Mouse (Mus musculus) CH12.LX (cell line): ENCODE data around the gene Clec2d. TPM values are rescaled to one million over a fixed set of nuclear protein-coding genes. Genes with fewer than 3 reads are reported as not detected.

Source experiments
- DNase-seq: peaks from one replicate; pipeline ENCODE4 v3.0.0-alpha.2; 2013; ENCODE audit errors: extremely low read depth
- H3K27ac ChIP-seq: 2 replicates; pipeline ENCODE4 v1.5.1; 2012; ENCODE audit warnings: low read depth, mild to moderate bottlenecking, control low read depth, moderate library complexity; ENCODE audit not compliant: insufficient read depth
- H3K27me3 ChIP-seq: replicated peaks from 2 replicates; pipeline ENCODE3; 2012; ENCODE audit warnings: inconsistent platforms
- H3K36me3 ChIP-seq, 2 experiments: replicated peaks in 1 of 2; 2 replicates each; pipeline versions ENCODE3 to v1.6.1; 2012; ENCODE audit warnings: inconsistent platforms in 1 of 2, low read length in 1 of 2, mild to moderate bottlenecking in 1 of 2, mixed read lengths in 1 of 2, moderate library complexity in 1 of 2; ENCODE audit not compliant: control insufficient read depth in 1 of 2, insufficient read depth in 1 of 2
- H3K4me1 ChIP-seq, 2 experiments: 2 replicates each; pipeline ENCODE4 v1.6.1; 2012; ENCODE audit warnings: inconsistent platforms in 1 of 2, moderate library complexity in 1 of 2; ENCODE audit not compliant: insufficient read depth in 2 of 2, control insufficient read depth in 1 of 2
- H3K4me2 ChIP-seq: 2 replicates; pipeline ENCODE4 v1.6.1; 2012; ENCODE audit warnings: low read depth, mild to moderate bottlenecking, control low read depth; ENCODE audit not compliant: poor library complexity, insufficient read depth, severe bottlenecking
- H3K4me3 ChIP-seq, 3 experiments: fragments of 150-350 bp in 1 of 3; sonication (generic) in 1 of 3; replicated peaks in 1 of 3; 2 replicates each; pipeline versions ENCODE3 to v1.5.1; 2011 to 2012; ENCODE audit warnings: low read depth in 2 of 3, low read length in 2 of 3, mild to moderate bottlenecking in 2 of 3, moderate library complexity in 2 of 3, control low read depth in 1 of 3, improper control_type of control experiment in 1 of 3, inconsistent platforms in 1 of 3, mixed read lengths in 1 of 3; ENCODE audit not compliant: poor library complexity in 1 of 3
- H3K79me2 ChIP-seq: replicated peaks from 2 replicates; pipeline ENCODE4 v1.6.1; 2012; ENCODE audit warnings: mild to moderate bottlenecking, moderate library complexity; ENCODE audit not compliant: control insufficient read depth, poor library complexity, insufficient read depth, severe bottlenecking; ENCODE audit errors: extremely low read depth
- H3K9ac ChIP-seq: 2 replicates; pipeline ENCODE4 v1.6.1; 2012; ENCODE audit warnings: low read depth, mild to moderate bottlenecking, control low read depth, moderate library complexity; ENCODE audit not compliant: insufficient read depth
- H3K9me3 ChIP-seq: replicated peaks from 2 replicates; pipeline ENCODE3; 2012; ENCODE audit warnings: low read length, inconsistent platforms, mixed read lengths
- BHLHE40 ChIP-seq: IDR thresholded peaks from 2 replicates; pipeline ENCODE4 v1.6.1; 2011; ENCODE audit warnings: mild to moderate bottlenecking, low read depth, low read length, improper control_type of control experiment
- EP300 ChIP-seq: IDR thresholded peaks from 2 replicates; pipeline ENCODE4 v1.6.1; 2011; ENCODE audit warnings: low read length, improper control_type of control experiment
- ETS1 ChIP-seq: conservative IDR thresholded peaks from 2 replicates; pipeline ENCODE4 v1.6.1; 2012; ENCODE audit warnings: low read depth, mild to moderate bottlenecking, inconsistent platforms, low read length, improper control_type of control experiment, moderate library complexity
- HCFC1 ChIP-seq: IDR thresholded peaks from 2 replicates; pipeline ENCODE4 v1.6.1; 2012; ENCODE audit warnings: low read depth, mild to moderate bottlenecking, inconsistent platforms, low read length, improper control_type of control experiment
- IRF4 ChIP-seq: IDR thresholded peaks from 2 replicates; pipeline ENCODE4 v1.6.1; 2014; ENCODE audit warnings: low read depth, mild to moderate bottlenecking, inconsistent platforms, low read length, improper control_type of control experiment
- KAT2A ChIP-seq: IDR thresholded peaks from 2 replicates; pipeline ENCODE4 v1.6.1; 2012; ENCODE audit warnings: low read length, improper control_type of control experiment, inconsistent platforms; ENCODE audit not compliant: insufficient replicate concordance
- MAFK ChIP-seq: IDR thresholded peaks from 2 replicates; pipeline ENCODE4 v1.6.1; 2011; ENCODE audit warnings: low read length, improper control_type of control experiment; ENCODE audit not compliant: insufficient replicate concordance
- MAX ChIP-seq: IDR thresholded peaks from 2 replicates; pipeline ENCODE4 v1.6.1; 2011; ENCODE audit warnings: low read length, improper control_type of control experiment
- MXI1 ChIP-seq: IDR thresholded peaks from 2 replicates; pipeline ENCODE4 v1.6.1; 2011; ENCODE audit warnings: mild to moderate bottlenecking, low read depth, low read length, improper control_type of control experiment
- MYC ChIP-seq: IDR thresholded peaks from 2 replicates; pipeline ENCODE4 v1.6.1; 2011; ENCODE audit warnings: low read depth, mild to moderate bottlenecking, improper control_type of control experiment, low read length
- NRF1 ChIP-seq: IDR thresholded peaks from 2 replicates; pipeline ENCODE4 v1.6.1; 2014; ENCODE audit warnings: low read depth, mild to moderate bottlenecking, inconsistent platforms, low read length, improper control_type of control experiment, moderate library complexity
- RAD21 ChIP-seq: IDR thresholded peaks from 2 replicates; pipeline ENCODE4 v1.6.1; 2011; ENCODE audit warnings: low read depth, mild to moderate bottlenecking, low read length, improper control_type of control experiment, moderate library complexity
- TCF12 ChIP-seq: IDR thresholded peaks from 2 replicates; pipeline ENCODE4 v1.6.1; 2014; ENCODE audit warnings: low read depth, mild to moderate bottlenecking, inconsistent platforms, low read length, improper control_type of control experiment
- USF1 ChIP-seq: IDR thresholded peaks from 2 replicates; pipeline ENCODE4 v1.6.1; 2014; ENCODE audit warnings: low read depth, mild to moderate bottlenecking, inconsistent platforms, low read length, improper control_type of control experiment
- USF2 ChIP-seq: conservative IDR thresholded peaks from 2 replicates; pipeline ENCODE4 v1.6.1; 2011; ENCODE audit warnings: low read depth, low read length, improper control_type of control experiment
- ZKSCAN1 ChIP-seq: IDR thresholded peaks from 2 replicates; pipeline ENCODE4 v1.6.1; 2012; ENCODE audit warnings: low read depth, inconsistent platforms, low read length, improper control_type of control experiment, borderline replicate concordance
- ZNF384 ChIP-seq: IDR thresholded peaks from 2 replicates; pipeline ENCODE4 v1.6.1; 2012; ENCODE audit warnings: low read depth, low read length, improper control_type of control experiment, inconsistent platforms
- dilution Hi-C: fragments of 300-500 bp; cut with MboI; formaldehyde crosslinking; loops from 2 replicates; pipeline ENCODE4 v1.14.3; 2020; ENCODE audit warnings: low sequenced_read_pairs; ENCODE audit not compliant: extremely low pct_unique_long_range_greater_than_20kb, extremely low pct_ligation_motif_present
- in situ Hi-C: fragments of 300-500 bp; cut with MboI; formaldehyde crosslinking; loops from 3 replicates; pipeline ENCODE4 v1.14.3; 2019; ENCODE audit warnings: low sequenced_read_pairs, low pct_ligation_motif_present, low pct_unique_long_range_greater_than_20kb, mixed read lengths
- polyA plus RNA-seq: library from polyadenylated mRNA; unstranded; fragments of >175 nt; gene quantifications from 2 replicates; pipeline ENCODE4 v1.2.1, GENCODE M21; 2012; ENCODE audit warnings: low read depth; ENCODE audit not compliant: insufficient read length
- total RNA-seq, 2 experiments: library from RNA; depleted of rRNA; stranded (reverse); fragments of 300-350 nt in 1 of 2; fragments of >200 nt in 1 of 2; gene quantifications; 2 replicates each; pipeline ENCODE4 v1.2.3; 2012 to 2014

Gene Clec2d
- total and polyA plus RNA-seq, 3 experiments, result 5.1 to 50.7 (median 25.9) TPM

DNA sequence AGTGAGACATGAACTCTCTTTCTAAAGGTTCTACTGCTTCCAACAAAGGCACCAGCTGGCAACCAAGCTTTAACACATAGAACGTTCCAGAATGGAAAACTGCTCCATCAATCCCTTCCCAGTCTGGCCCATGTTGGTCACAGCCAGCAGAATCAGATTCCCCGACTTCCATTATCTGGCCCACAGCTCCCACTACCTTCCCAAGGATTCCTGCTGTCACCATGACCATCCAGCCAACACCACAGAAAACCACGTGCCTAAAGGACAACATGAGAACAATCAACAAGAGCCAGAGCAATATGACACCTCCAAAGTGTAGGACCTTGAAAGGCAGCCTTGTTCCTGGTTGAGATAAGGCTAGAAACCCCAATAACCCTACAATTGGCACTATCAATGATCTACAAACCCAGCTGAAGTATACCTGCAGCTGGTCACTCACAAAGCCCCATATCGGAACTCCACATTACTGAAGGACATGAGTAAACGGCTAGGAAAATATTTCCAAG is 37.8 kb downstream of the Clec2d start:
- no peak overlapping the region for H3K27ac ChIP-seq
- in situ Hi-C loops, result no loop called here
- dilution Hi-C loops, result no loop called here
- H3K79me2 ChIP-seq, result no peaks in the 10 kb centered on the region
- H3K4me1 ChIP-seq, result peaks cover 6 to 11% of the 10 kb centered on the region in 2 experiments; a peak in 3 of 4 replicates
- H3K9ac ChIP-seq, result no peak overlapping the region
- DNase-seq, result no peak
- H3K4me2 ChIP-seq, result no peak overlapping the region; the same call in 1 of the 2 replicates
- H3K4me3 ChIP-seq, result no peak overlapping the region
- H3K9me3 ChIP-seq, result peaks cover 3% of the 10 kb centered on the region
- no peaks in the 10 kb centered on the region for H3K36me3 ChIP-seq
- TF ChIP-seq HCFC1 (no peak), RAD21 (no peak), ETS1 (no peak), EP300 (no peak), MYC (no peak), USF2 (no peak), MAFK (no peak), MAX (no peak), ZKSCAN1 (no peak)
- no peaks in the 10 kb centered on the region for H3K27me3 ChIP-seq

DNA sequence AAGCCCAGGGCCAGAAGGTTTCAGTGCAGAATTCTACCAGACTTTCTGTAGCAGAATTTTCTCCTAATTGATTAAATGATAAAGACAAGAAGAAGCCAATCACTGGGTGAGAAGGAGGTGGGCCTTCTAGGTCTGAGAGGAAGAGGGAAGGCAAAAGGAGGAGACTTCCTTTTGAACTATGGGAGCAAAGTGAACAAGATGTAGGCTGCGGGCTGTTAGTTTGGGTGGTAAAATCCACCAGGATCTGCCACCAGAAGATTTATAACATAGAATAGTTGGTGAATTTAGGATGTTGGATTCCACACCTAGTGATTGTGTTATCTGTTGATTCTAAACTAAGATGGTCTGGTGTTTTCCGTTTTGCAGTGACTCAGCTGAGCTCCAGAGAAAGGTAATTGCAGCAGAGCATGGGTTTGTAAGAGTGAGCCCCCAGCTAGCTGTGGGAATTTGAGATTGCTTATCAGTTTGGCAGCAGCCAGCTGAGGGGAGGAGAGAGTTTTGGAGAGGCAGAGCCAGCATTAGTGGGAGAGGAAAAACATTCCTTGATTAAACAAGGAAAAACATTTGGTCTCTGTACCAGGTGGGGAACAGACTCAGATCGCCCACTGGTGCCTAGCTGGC is 39.6 kb downstream of the Clec2d start:
- no peak overlapping the region for H3K4me2 ChIP-seq

DNA sequence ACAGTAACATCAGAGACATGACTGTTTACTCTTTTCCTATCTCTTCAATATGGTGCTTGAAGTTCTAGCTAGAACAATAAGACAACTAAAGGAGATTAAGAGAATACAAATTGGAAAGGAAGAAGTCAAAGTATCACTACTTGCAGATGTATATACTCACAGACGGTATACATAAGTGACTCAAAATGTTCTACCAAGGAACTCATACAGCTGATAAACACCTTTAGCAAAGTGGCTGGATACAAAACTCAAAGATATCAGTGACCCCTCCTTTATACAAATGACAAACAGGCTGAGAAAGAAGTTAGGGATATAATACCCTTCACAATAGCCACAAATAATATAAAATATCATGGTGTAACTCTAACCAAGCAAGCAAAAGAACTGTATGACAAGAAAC is 40.6 kb downstream of the Clec2d start:
- Histone ChIP-seq H3K36me3 (no peaks in the 10 kb centered on the region), H3K4me1 (peaks cover 4 to 8% of the 10 kb centered on the region in 2 experiments; a peak in 3 of 4 replicates), H3K4me2 (no peak overlapping the region), H3K27ac (no peak overlapping the region), H3K9me3 (peaks cover 3% of the 10 kb centered on the region), H3K9ac (no peak overlapping the region), H3K4me3 (no peak overlapping the region), H3K79me2 (no peaks in the 10 kb centered on the region), H3K27me3 (no peaks in the 10 kb centered on the region)
- dilution Hi-C loops, result no loop called here
- DNase-seq, result no peak
- in situ Hi-C loops, result no loop called here
- no peak for TF ChIP-seq TCF12
- no peak for TF ChIP-seq HCFC1
- no peak for TF ChIP-seq KAT2A
- no peak for TF ChIP-seq ZNF384
- no peak for TF ChIP-seq MAX
- no peak for TF ChIP-seq EP300
- no peak for TF ChIP-seq MYC
- TF ChIP-seq NRF1, result no peak
- TF ChIP-seq IRF4, result no peak

More for the DNA sequence above, 39.6 kb downstream of the Clec2d start:
- Histone ChIP-seq H3K79me2 (no peaks in the 10 kb centered on the region), H3K27ac (peak overlapping the region; percentile 49; the same call in 1 of the 2 replicates), H3K27me3 (no peaks in the 10 kb centered on the region), H3K36me3 (no peaks in the 10 kb centered on the region), H3K9ac (no peak overlapping the region), H3K4me3 (no peak overlapping the region), H3K4me1 (peaks cover 4 to 8% of the 10 kb centered on the region in 2 experiments; a peak in 3 of 4 replicates), H3K9me3 (peaks cover 3% of the 10 kb centered on the region)
- DNase-seq, result no peak
- TF ChIP-seq IRF4 (no peak), BHLHE40 (no peak), MXI1 (no peak), USF1 (no peak)
- dilution Hi-C loops (no loop called here), in situ Hi-C loops (no loop called here)
